Mouse (Mus musculus): ENCODE measurements around the gene Gm20388.

Gm20388 gene

DNA sequence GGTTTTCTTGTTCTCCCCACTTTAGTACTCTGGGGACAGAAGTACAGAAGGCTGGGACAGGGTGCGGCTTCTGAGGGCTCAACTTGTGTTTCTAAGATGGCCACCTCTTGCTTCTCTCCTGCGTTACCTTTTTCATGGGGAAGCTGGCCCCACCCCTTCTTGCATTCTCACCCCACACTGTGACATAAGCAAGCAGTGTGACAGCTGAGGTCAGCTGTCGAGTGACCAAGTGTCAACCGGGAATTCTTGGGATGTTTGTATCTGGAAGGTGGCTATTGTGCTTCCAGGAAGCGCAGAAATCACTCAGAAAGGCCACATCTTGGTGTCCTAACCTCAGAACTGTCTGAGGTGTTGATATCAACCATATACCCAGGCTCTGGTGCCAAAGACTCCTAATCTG, 1257.4 kb downstream of the Gm20388 start:
- DNase-seq (ENCODE audit: low spot score), result no peak

- no peak for DNase-seq (ENCODE audit: low spot score)
These were observed 1259.5 kb downstream of the Gm20388 start for GRCm38 (mm10) chr8:121170116-121170515.

GRCm38 (mm10) chr8:121170626-121171552, 1260.2 kb downstream of the Gm20388 start:
- no peak for DNase-seq (ENCODE audit: low spot score)

- DNase-seq (ENCODE audit: low spot score), result no peak
These were observed 1261.9 kb downstream of the Gm20388 start for GRCm38 (mm10) chr8:121172567-121172966.

DNA sequence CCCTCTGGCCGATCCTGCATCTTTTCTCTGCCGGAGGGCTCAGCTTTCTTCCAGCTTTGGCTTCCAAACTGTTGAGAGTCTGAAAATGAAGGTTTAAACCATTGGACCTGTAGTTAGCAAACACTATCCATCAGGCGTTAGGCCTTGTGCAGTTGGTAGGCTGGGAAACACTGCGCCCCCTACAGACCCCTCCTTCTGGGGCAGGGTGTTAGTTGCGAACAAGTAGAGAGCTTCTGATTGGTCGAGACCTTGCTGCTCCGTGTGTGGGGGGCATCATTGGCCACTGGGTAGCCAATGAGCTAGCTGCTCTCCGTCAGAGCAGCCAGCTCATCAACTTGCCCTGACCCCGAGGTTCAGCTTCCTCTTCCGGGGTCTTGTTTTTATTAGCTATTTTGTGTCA, 1263.5 kb downstream of the Gm20388 start:
- no peak for DNase-seq (ENCODE audit: low spot score)

DNA sequence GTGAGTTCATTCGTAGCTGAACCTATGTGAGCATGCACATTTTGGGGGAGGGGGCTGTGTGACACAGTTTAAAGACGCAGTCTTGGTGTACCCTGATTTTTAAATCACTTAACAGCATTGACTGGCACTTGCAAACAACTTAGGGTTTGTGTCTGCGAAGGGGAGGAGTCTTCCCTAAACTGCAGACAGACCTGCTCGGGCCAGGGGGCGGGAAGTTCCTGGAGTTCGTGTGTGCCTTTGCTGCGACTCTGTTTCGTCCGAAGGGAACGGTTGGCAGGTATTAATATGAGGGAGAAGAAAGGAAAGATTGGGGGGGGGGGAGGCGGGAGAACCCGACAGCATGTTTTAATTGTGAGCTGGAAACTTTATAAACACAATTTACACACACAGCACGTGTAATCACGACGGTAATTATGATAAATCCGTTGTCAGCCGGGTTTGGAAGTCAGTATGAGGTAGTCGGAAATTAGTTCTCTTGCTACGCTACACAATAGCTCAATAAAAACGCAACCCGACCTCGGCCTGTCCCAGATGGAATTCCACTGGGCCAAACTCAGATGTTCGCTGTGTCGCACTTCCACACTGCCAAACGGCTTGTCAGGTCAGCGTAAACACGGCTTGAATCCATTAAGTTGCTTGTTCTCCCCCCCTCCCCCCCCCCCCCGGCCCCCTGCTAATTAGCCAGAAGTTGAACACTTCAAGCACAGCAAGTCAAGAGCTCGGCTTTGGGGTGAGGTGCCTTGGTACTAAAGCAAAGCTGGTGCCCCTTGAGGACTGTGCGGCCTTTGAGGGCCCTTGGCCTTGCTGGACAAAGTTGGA, 1264.3 kb downstream of the Gm20388 start:
- no peak for DNase-seq (ENCODE audit: low spot score)

- no peak for DNase-seq (ENCODE audit: low spot score)
These were observed 1265.0 kb downstream of the Gm20388 start for GRCm38 (mm10) chr8:121175540-121176090.

DNA sequence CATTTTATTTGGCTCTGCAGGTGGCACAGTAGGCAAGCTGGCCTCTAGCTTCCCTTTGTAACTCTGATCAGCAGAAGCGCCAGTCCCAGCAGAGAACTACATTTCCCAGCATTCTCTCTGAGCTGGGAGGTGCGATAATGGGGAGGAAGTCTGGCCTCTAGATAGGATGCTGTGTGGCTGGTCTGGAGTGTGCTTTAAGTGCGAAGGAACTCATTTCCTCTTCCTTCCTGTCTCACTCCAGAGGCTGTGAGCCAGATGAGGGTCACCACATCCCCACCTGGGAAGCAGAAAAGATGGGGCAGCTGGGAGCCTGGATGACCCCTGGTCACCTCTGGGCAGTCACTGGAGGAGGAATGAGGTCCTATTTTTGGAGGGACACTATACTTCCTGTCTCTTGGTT, 1265.7 kb downstream of the Gm20388 start:
- DNase-seq (ENCODE audit: low spot score), result no peak

DNA sequence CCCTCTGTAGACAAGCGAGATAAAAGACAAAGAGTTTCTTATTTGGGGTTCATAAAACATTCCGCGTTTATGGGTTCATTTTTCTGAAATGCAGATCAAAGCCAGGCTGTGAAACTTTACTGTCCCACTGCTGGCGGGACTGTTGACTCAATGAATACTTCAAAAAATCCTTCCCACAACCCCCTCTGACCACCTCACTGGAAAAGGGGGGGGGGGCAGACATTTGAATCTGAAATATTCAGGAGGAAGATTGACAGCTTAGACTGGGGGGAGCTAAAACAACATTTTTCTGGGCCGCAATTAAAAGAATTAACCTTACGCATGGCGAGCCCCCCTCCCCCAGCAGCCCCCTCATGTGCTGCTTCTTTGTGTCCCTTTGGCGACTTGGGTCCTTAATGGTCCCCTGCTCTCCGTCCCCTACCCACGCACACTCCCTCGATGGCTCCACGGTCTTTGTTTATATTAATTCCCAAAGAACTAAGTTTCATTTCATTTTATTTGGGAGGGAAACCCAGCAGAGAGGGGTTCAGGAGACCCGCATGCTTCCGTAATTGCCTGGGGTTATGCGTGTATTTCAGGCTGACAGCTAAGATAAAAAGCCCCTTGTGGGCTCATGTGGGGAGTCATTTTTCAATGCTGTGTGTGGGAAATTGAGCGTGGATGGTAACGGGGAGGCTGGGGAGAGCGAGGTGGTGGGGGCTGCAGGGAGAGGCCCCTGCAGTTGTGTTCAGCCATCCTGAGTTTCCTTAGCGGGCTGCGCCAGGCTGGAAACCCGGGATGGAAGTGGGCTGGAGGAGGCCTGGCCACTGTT, 1270.0 kb downstream of the Gm20388 start:
- DNase-seq (ENCODE audit: low spot score), result no peak

DNA sequence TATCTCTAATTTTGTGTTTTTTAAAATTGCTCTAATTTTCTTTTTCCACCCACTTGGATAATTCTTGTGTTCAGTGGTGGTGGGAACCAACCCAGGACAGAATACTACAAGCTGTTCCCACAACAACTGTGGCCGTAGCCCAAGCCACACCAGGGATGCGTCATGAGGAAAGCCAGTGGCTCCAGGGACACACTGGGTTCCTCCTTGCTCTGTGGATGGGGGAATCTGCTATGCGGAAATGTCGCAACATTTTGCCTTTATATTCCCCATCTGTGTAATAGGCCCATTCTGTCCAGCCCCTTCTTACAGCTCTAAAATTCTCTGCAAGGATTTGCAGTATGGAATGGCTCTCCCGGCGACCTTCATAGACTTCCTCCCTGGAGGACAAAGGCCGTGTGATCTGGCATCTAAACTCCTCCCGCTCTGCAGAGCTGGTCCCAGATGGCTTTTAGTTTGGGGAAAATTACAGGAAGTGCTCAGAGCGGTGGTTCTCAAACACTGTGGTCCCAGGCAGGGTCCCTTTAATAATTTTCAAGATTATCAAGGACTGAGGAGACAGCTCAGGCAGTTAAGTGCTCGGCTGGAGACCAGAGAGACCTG, 1270.7 kb downstream of the Gm20388 start:
- DNase-seq (ENCODE audit: low spot score), result no peak

GRCm38 (mm10) chr8:121187491-121188364, 1277.1 kb downstream of the Gm20388 start:
- no peak for DNase-seq (ENCODE audit: low spot score)

DNA sequence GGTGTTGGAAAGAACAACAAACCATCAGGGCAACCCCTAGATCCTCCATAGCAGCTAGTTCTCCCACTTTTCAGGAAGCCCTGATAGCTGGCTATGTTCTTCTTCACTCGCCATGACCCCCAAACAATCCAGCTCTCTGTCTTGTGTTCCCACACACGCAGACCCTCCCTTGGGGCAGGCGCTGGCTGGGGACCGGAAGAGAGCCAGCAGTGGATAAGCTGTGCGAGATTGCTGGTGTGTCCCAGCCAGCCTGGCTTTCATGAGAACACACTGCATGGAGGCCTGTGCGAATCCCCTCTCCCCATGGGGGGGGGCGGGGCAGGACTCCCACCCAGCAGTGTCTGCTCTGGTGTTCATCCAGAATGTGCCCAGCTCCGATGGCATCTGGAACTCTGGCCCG, 1278.4 kb downstream of the Gm20388 start:
- DNase-seq (ENCODE audit: low spot score), result no peak

DNA sequence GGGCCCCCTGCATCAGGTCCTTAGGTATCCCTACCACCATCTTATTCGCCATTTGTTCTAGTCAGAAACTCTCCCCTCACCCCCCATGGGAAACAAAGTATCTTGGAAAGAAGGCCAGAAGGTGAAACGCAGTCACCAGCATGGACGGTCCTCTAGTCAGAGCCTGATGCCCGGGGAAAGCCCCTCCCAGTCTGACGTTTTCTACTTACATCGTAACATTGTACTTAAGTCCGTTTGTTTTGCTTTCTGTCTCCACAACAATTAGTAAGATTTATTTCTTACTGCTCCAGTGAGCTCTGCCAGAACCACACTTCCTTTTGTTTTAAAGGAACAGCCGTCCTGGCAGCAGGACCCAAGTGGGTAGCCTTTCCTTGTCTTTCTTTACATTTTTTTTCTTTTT, 1281.8 kb downstream of the Gm20388 start:
- DNase-seq (ENCODE audit: low spot score), result no peak

DNA sequence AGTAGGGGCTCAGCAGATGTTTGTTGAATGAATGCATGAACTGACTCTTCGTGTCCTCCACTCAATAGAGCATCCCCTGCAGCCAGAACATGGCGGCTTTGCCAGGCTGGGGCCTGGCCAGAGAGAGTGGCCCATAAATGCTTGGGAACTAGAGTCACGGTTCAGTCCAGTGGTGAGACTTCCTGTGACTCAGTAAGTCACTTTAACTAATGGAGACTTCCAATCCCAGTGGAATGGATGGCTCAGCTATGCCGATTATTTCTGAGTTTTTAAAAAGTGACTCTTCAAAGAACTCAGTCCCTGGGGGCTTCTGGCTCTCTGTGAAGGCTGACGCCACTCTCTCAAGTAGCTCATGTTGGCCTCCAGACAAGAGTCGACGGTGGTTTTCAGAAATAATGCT, 1285.3 kb downstream of the Gm20388 start:
- DNase-seq (ENCODE audit: low spot score), result no peak

GRCm38 (mm10) chr8:121196726-121197668, 1286.4 kb downstream of the Gm20388 start:
- no peak for DNase-seq (ENCODE audit: low spot score)

DNA sequence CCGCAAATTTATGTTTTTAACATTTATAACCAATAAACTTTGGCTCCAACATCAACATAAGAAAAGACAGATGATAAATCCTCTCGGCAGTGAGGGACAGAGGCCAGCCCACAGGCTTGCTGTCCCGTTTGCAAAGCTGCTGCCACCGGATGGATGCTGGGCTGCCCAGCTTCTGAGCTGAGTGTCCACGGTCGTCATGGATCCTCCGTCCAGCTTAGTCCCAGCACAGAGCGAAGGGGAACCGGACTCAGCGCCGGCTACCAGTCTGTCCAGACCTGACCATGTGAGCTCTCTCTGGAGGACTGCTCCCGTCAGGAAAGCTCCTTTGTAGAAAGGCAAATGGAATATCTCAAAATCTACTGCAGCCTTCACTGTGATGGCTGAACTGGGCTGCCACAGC, 1289.4 kb downstream of the Gm20388 start:
- DNase-seq (ENCODE audit: low spot score), result no peak

DNA sequence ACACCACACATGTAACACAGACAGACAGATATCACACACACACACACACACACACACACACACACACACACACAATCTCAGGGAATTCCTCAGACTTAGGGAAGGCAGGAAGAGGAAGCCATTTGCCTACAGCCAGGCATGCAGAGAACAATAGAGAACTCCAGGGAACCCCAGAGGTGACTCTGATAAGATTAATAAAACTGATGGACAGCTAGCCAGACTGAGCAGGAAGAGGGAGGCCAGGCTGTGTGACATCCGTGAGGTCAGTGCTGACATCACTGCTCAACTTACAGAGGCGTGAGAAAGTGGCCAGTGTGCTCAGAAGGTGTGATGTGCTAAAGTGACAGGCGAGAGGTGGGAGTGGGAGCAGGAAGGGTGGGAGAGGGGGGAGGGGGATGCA, 1290.3 kb downstream of the Gm20388 start:
- DNase-seq (ENCODE audit: low spot score), result no peak

GRCm38 (mm10) chr8:121201651-121202050, 1291.0 kb downstream of the Gm20388 start:
- no peak for DNase-seq (ENCODE audit: low spot score)

DNA sequence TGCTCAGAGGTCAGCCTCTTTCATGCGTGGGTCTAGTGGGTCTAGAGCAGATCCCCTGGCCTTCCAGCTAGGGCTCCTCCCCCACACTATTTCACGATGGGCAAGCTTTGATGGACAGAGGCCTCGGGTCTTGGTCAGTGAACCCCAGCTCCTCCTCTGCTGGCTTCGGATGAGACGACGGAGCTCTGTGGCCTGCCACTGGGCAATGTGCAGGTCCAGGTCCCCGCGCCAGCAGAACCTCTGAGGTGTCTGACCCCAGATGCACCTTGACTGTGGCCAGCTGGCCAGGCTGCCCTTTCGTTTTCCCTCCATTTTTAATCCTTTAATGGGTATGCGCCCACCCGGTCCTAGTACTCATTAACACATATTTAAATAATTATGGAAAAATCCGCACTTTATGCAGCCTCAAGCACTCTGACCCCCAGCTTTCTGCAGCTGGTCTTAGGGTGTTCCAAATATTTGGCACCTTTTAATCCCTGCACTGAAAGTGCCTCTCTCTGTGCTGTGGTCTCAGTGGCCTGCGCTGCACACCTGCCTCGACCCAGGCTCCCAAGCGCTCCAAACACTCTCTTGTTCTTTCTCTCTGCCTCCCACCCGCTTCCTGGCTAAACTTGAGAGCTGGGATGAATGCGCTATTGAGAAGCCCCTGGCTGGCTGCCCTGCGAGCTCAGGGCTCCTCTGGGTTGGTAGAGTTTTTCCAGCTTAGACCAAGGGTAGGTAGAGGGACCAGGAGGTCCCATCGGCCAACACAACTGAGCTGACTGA, 1293.2 kb downstream of the Gm20388 start:
- DNase-seq (ENCODE audit: low spot score), result no peak

Data from urinary bladder, postnatal 25 days (tissue).